Mouse (Mus musculus): ENCODE data around the gene Srek1ip1. TPM values are rescaled to one million over a fixed set of nuclear protein-coding genes. Genes with fewer than 3 reads are reported as not detected.

Gene Srek1ip1
- 21.6 and 22.8 TPM in 2 replicates for polyA plus RNA-seq (2014; fragmentation: Nextera tagmentation; extraction: Ambion mirVana)

DNA sequence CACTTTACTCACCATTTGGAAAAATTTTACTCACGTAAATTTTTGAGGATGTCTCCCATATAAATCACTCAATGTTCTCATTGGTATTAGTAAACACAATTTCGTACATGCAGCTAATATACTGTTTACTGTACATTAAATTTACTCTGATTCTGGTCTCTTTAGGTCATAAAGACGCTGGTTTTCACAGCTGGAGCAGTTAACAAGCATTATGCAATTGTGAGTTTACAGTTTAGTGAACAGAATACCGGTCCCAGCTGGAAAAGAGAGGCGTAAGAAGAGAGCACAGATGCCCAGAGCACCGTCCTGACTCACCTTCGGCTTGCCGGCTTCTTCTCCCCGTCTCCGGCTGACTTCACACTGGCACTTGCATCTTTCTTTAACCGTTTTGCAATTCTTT lies at the start of gene Srek1ip1:
TSS of gene Srek1ip1 (plus strand) at position 301 of the 400 bp plus-strand sequence.
- Histone ChIP-seq H3K27me3 (ENCODE audit: insufficient read depth, low read length) (no peaks in the 10 kb centered on the region), H3K9me3 (ENCODE audit: low read depth, low read length) (no peaks in the 10 kb centered on the region), H3K4me3 (ENCODE audit: low read depth, low read length) (no peak within 1 kb of the TSS), H3K9ac (no peak within 1 kb of the TSS), H3K4me2 (no peak within 1 kb of the TSS), H3K27ac (ENCODE audit: low read depth) (no peak within 1 kb of the TSS), H3K36me3 (ENCODE audit: insufficient read depth) (peaks cover 19% of the 10 kb centered on the region), H3K4me1 (ENCODE audit: insufficient read depth) (no peaks in the 10 kb centered on the region)
- no peak for ATAC-seq (ENCODE audit: insufficient read depth)
- WGBS: 91% methylated on average over 11 of the region's 11 CpGs
- no peak for DNase-seq
- TF ChIP-seq CTCF (IDR thresholded peaks at IDR 0.05; ENCODE audit: low read depth): no peak

GRCm38 (mm10) chr13:104742866-104743265 lies 49.4 kb upstream of the Srek1ip1 start:
- no peak for TF ChIP-seq CTCF (IDR thresholded peaks at IDR 0.05; ENCODE audit: low read depth)
- H3K9me3 ChIP-seq (ENCODE audit: low read depth, low read length): no peaks in the 10 kb centered on the region

GRCm38 (mm10) chr13:104747032-104747431 lies 45.3 kb upstream of the Srek1ip1 start:
- DNase-seq (no peak), ATAC-seq (ENCODE audit: insufficient read depth) (no peak)
- no peaks in the 10 kb centered on the region for H3K9me3 ChIP-seq (ENCODE audit: low read depth, low read length)
- no peak overlapping the region for H3K4me2 ChIP-seq
- H3K4me1 ChIP-seq (ENCODE audit: insufficient read depth): no peaks in the 10 kb centered on the region
- no peak overlapping the region for H3K4me3 ChIP-seq (ENCODE audit: low read depth, low read length)
- H3K27ac ChIP-seq (ENCODE audit: low read depth): no peak overlapping the region
- H3K36me3 ChIP-seq (ENCODE audit: insufficient read depth): no peaks in the 10 kb centered on the region
- no peak overlapping the region for H3K9ac ChIP-seq
- no peaks in the 10 kb centered on the region for H3K27me3 ChIP-seq (ENCODE audit: insufficient read depth, low read length)
- TF ChIP-seq CTCF (IDR thresholded peaks at IDR 0.05; ENCODE audit: low read depth): no peak

More at GRCm38 (mm10) chr13:104742866-104743265, 49.4 kb upstream of the Srek1ip1 start:
- Histone ChIP-seq H3K9ac (no peak overlapping the region), H3K36me3 (ENCODE audit: insufficient read depth) (no peaks in the 10 kb centered on the region), H3K27ac (ENCODE audit: low read depth) (no peak overlapping the region), H3K4me3 (ENCODE audit: low read depth, low read length) (no peak overlapping the region), H3K4me2 (no peak overlapping the region), H3K4me1 (ENCODE audit: insufficient read depth) (no peaks in the 10 kb centered on the region), H3K27me3 (ENCODE audit: insufficient read depth, low read length) (no peaks in the 10 kb centered on the region)
- ATAC-seq (ENCODE audit: insufficient read depth) (no peak), DNase-seq (no peak)
- WGBS: 91% methylated on average over 4 of the region's 4 CpGs

DNA sequence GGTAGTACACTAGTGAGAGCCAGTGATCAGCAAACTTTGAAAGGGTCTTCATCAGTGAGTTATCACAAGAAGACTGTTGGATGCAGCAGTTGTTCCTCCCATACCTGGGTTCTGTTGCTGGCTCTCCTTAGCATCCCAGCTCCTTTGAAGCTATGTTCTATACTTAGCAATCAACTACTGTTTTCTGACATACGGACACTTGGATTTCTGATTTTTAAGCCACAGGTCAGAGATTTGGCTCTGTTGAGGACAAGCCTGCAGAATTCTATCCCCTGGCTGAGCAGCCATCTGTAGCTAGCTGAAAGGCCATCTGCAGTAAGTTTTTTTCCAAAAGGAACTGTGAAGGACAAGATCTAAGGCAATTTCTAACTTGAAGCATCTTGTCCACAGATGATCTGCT lies 32.9 kb upstream of the Srek1ip1 start:
- 100% methylated on average over 1 of the region's 1 CpGs for WGBS
- ATAC-seq (ENCODE audit: insufficient read depth): no peak
- no peak overlapping the region for H3K4me3 ChIP-seq (ENCODE audit: low read depth, low read length)
- H3K4me2 ChIP-seq: no peak overlapping the region
- no peaks in the 10 kb centered on the region for H3K27me3 ChIP-seq (ENCODE audit: insufficient read depth, low read length)
- no peak for DNase-seq
- H3K9ac ChIP-seq: no peak overlapping the region
- no peaks in the 10 kb centered on the region for H3K4me1 ChIP-seq (ENCODE audit: insufficient read depth)
- H3K27ac ChIP-seq (ENCODE audit: low read depth): no peak overlapping the region
- no peaks in the 10 kb centered on the region for H3K9me3 ChIP-seq (ENCODE audit: low read depth, low read length)
- H3K36me3 ChIP-seq (ENCODE audit: insufficient read depth): no peaks in the 10 kb centered on the region
- TF ChIP-seq CTCF (IDR thresholded peaks at IDR 0.05; ENCODE audit: low read depth): no peak

GRCm38 (mm10) chr13:104762401-104762800 lies 29.9 kb upstream of the Srek1ip1 start:
- no peak for ATAC-seq (ENCODE audit: insufficient read depth)
- Histone ChIP-seq H3K9ac (no peak overlapping the region), H3K4me2 (no peak overlapping the region), H3K9me3 (ENCODE audit: low read depth, low read length) (no peaks in the 10 kb centered on the region), H3K27me3 (ENCODE audit: insufficient read depth, low read length) (no peaks in the 10 kb centered on the region), H3K27ac (ENCODE audit: low read depth) (no peak overlapping the region), H3K4me3 (ENCODE audit: low read depth, low read length) (no peak overlapping the region), H3K36me3 (ENCODE audit: insufficient read depth) (no peaks in the 10 kb centered on the region), H3K4me1 (ENCODE audit: insufficient read depth) (no peaks in the 10 kb centered on the region)
- TF ChIP-seq CTCF (IDR thresholded peaks at IDR 0.05; ENCODE audit: low read depth): no peak
- WGBS: 88% methylated on average over 4 of the region's 4 CpGs
- no peak for DNase-seq

- 57% methylated on average over 3 of the region's 3 CpGs for WGBS
- Histone ChIP-seq H3K4me2 (no peak overlapping the region), H3K27me3 (ENCODE audit: insufficient read depth, low read length) (no peaks in the 10 kb centered on the region), H3K9me3 (ENCODE audit: low read depth, low read length) (no peaks in the 10 kb centered on the region), H3K4me1 (ENCODE audit: insufficient read depth) (no peaks in the 10 kb centered on the region), H3K4me3 (ENCODE audit: low read depth, low read length) (no peak overlapping the region), H3K27ac (ENCODE audit: low read depth) (no peak overlapping the region), H3K9ac (no peak overlapping the region), H3K36me3 (ENCODE audit: insufficient read depth) (no peaks in the 10 kb centered on the region)
- ATAC-seq (ENCODE audit: insufficient read depth) (no peak), DNase-seq (no peak)
- no peak for TF ChIP-seq CTCF (IDR thresholded peaks at IDR 0.05; ENCODE audit: low read depth)
These were observed 29.1 kb upstream of the Srek1ip1 start for GRCm38 (mm10) chr13:104763193-104763592.

DNA sequence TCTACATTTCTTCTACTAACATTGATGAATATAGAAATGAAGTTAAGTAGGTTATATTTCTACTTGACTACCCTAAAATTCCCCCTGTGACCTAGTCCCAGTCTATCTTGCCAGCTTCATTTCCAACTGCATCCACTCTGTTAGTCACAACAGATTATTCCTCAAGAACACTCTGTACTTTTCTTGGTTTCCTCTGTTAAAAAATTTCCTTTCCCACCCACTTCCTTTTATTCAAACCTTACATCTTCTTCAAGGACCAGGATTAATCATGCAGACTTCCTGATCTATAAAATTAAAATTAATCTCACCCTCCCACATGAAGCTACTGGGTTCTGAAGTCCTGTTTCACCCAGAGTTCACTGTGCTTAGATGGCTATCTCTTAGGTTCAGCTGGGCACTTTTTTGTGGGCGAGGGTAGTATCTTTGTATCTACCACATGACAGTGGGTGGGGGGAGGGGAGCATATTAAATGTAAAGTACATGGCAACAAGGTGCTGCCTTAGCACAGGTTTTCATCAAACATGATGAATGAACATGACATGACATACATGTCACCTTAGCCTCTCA lies 13.1 kb upstream of the Srek1ip1 start:
- no peak for TF ChIP-seq CTCF (IDR thresholded peaks at IDR 0.05; ENCODE audit: low read depth)
- no peak overlapping the region for H3K27ac ChIP-seq (ENCODE audit: low read depth)
- H3K4me2 ChIP-seq: no peak overlapping the region
- 0 out of 2 replicates have a peak, but pooled peaks cover 4% of the 10 kb centered on the region for H3K9me3 ChIP-seq (ENCODE audit: low read depth, low read length)
- no peak overlapping the region for H3K4me3 ChIP-seq (ENCODE audit: low read depth, low read length)
- no peak for ATAC-seq (ENCODE audit: insufficient read depth)
- 71% methylated on average over 1 of the region's 1 CpGs for WGBS
- no peaks in the 10 kb centered on the region for H3K4me1 ChIP-seq (ENCODE audit: insufficient read depth)
- no peak overlapping the region for H3K9ac ChIP-seq
- no peak for DNase-seq
- no peaks in the 10 kb centered on the region for H3K27me3 ChIP-seq (ENCODE audit: insufficient read depth, low read length)
- peaks cover 4% of the 10 kb centered on the region; the same call in 1 of the 2 replicates for H3K36me3 ChIP-seq (ENCODE audit: insufficient read depth)
